Mouse (Mus musculus) embryo, embryonic 9.5 days (tissue): ENCODE results near the gene Grrp1.
"Not testable (repeated sequence)": the region's sequence is repeated elsewhere in the genome, so short reads cannot be mapped to it uniquely, and the experiment has no call there.

ENCODE experiments used
- DNase-seq: peaks from one replicate; pipeline ENCODE4 v3.0.0-alpha.2; 2017; ENCODE audit errors: extremely low spot score

Gene Grrp1

DNA sequence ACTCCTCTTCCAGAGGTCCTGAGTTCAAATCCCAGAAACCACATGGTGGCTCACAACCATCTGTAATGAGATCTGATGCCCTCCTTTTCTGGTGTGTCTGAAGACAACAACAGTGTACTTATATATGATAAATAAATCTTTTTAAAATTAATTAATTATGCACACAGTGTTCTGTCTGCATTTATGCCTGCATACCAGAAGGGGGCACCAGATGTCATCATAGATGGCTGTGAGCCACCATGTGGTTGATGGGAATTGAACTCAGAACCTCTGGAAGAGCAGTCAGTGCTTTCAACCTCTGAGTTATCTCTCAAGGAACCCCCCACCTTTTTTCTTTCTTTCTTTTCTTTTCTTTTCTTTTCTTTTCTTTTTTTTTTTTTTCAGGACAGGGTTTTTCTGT is 15.7 kb upstream of the Grrp1 start:
- not testable (repeated sequence) for DNase-seq

DNA sequence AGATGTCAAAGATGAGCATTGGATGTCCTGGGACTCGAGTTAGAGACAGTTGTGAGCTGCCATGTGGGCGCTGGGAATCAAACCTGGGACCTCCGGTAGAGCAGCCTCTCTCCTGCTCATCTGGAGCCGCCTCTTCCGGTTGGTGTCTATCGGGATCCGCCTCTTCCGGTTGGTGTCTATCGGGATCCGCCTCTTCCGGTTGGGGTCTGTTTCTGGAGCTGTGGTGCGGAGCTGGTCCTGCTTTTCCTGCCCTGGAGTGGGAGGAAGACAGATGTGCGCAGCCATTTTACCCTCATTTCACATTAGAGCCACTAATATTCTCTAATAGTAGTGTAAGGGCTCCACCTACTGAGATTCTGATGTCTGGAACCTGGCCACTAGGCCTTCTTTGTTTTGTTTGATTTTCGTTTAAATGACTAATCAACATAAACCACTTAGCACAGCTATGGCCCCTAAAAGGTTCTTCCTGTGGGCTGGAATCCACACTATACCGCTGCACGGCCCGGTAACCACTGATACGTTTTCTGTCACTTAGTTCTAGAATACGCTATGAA is 14.3 kb upstream of the Grrp1 start:
- no peak for DNase-seq

DNA sequence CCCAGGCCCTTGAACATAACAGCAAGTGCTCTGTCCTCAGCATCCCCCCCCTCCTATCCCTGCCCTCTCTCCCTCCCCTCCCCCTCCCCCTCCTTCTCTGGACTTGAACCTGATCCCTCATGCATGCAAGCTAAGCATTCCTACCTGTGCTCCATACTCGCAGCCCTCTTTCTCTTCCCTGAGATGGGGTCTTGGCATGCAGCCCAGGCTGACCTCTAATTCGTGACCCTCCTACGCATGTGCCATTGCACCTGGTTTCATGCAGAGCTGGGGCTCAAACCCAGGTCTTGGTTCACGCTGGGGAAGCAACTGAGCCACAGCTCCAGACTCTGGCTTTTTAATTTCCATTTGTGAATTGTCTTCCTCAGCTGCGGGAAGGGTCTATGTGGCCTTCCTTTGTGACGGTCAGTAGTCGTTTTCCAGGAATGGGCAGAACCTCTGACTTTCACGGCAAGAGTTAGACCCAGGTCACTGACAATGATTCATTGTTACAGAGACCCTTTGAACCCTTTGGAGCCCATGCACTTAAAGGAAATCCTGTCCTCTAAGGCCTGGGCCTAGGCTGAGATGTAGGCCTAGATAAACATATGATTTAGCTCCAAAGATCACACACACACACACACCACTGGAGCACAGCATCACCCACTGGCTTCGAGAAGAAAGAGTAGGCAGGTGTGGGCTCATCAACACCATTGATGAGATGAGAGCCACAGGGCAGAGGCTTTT is 12.1 kb upstream of the Grrp1 start:
- no peak for DNase-seq

DNA sequence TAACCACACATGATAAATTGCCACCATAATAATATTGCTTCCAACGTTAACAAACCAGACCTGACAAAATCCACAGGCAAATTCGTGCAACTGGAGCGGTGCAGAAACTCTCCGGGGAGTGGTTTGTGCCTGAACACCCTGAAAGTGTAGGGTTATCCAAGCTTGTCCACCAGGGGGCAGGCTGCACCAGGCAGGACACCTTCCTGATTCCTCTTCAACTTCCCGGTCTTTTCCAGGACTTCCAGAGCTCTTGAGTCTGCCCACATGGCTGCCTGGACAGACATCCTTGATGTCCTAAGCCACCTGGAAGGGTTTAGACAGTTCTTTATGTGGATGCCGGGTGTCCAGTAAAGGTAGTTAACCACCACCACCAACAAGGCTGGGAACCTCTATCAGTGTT is 9.3 kb upstream of the Grrp1 start:
- DNase-seq: peak; percentile 55

DNA sequence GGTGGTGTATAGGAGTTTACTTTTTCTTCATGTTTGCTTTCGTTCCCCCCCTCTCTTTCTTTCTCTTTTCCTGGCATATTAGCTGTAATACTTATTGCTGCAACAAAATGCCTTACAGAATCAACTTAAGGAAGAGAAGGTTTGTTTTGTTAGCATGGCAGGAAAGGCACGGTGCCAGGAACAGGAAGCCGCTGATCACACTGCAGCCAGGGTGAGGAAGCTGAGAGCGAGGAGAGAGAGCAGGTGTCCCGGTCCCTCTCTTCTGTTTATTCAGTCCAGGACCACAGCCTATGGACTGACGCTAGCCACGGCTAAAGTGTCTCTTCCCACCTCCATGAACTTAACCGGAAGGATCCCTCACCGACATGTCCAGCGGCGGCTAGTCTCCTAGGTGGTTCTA is 4.4 kb upstream of the Grrp1 start:
- DNase-seq: no peak

DNA sequence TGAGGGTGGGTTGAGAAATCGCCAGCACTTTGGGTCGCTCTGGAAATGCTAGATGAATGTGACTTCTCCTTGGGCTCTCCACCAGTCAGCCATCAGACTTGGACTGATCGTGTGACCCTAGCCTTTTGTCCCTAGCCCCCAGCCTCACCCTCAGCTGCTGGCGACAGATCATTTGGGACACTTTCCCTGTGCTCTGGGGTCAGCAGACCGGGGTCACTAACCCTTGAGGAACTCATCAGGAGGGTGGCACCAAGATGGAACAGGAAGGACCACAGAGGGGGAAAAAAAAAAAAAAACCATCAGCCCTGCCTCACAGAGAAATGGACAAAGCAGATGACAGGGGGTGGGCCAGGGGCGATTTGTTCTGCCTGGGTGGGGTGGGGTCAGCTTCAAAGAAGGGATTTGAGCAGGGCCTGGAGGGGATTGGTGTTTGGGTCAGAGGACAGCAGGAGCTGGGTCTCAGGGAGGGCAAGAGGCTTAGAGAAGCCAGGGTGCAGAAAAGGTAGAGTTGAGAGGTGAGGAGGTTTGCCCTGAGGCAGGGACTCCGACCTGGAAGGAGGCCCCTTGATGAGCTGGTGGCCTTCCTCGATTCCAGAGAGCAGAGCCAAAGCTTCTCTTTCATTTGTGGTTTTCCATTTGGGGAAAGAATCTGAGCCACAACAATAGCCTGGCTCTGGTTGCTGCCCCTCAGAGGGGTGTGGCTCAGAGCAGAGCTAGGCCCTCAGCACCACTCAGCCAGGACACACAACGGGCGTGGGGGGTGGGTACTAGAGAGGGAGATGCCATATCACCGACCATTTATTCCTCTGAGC is 3.5 kb upstream of the Grrp1 start:
- peak; percentile 80 for DNase-seq

DNA sequence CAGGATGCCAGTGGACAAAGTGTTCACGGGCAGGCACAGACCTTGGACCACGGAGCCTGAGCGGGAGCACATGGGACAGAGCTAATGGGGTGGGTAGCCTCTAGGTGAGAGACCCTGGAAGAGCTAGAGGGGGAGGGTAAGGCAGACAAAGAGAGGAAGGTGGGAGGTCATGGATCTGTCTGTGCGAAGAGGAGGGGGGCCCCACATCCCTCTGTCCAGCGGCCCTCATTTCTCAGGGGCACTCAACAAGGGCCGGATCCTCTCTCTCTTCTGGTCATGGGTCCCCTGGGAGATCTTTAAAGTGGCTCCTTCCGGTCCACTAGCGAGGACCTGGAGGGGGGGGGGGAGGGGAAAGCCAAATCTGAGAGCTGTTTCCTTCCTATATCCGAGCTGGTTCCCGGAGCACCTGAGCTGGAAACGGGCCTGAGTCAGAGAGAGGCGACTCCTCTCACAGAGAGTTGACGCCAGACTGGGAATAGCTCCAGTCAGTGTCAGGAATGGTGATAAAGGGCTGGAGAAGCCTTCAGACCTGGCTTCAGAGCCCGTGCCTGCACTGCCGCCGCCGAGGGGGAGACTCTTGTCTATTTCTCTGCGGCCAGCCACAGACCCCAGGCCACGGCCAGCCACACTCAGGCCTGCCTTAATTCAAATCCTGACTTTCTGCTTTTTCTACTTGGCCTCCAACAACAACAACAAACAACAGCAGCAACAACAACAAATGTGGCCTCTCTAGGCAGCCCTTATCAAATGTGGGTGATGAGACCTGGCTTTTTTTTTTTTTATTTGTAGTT is 2.7 kb upstream of the Grrp1 start:
- DNase-seq: peak; percentile 69

DNA sequence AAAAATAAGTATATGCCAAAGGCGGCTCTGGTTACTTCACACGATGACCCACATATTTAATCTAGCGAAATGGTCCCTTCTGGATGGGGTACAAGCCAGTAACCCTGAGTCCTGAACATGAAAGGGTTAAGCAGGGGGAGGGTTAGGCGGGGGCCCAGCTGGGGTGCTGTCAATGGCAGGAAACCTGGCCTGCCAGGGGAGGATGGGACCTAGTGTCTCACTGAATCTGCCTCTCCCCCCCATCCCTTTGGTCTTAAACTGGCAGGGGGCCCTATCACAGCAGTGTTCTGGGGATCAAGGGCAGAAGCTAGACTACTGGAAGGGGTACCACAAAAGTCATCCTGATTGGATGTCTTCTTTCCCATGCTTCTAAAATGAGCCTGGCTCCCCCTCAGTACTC is 1.9 kb upstream of the Grrp1 start:
- peak; percentile 51 for DNase-seq

DNA sequence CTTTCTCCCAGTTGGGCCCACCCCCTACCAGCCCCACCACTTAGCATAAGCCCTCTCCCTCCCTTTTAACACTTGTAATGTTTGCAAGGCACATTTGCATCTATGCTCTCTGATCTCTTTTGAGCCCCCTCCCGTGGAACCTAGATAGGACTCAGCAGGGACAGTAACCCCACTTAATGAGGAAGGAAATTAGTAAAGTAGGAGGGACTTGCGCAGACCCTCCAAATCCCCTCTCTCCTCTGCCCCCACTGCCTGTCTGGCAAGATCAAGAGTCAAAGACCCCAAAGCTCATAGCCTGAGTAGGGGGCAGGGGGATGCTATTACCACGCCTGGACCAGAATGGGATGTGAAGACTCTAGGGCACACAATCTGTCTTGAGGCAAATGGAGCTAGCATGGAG is 929 bp upstream of the Grrp1 start:
- no peak for DNase-seq

DNA sequence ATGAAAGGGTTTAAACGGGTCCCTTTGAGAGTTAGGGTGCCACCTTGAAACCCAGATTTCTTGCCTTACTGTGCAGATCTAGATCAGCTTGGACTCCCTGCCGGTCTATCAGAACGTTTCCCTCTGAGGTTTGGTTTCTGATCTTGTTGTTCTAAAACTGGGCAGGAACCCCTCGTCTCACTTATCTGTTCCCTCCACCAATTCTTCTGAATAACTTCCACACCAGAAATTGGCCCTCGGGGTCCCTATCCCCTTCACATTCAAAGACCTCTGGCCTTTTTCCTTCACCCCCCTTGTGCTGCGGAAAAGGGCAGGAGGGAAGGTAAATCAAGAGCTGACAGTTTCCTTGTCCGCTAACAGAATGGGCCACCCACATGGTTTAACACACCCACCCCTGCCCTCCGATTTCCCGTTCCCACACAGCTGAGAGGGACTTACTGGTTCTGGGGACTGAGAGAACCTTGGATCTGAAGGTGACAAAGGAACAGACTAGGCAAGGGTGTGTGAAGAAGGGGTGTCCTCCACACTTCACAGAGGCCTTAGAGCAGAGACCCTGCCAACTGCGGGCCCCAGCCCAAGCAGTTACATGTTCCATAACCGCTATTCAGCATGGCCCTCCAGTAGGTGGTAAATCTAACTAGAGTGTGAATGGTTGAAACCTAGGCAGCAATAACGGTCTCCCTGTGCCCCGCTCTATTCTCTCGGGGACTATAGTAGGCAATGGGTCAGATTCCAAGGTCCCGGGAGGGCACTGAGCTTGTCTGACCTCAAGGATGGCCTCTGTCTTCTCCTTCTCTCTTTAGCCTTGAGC is 790 bp downstream of the Grrp1 start:
- peak; percentile 67 for DNase-seq

DNA sequence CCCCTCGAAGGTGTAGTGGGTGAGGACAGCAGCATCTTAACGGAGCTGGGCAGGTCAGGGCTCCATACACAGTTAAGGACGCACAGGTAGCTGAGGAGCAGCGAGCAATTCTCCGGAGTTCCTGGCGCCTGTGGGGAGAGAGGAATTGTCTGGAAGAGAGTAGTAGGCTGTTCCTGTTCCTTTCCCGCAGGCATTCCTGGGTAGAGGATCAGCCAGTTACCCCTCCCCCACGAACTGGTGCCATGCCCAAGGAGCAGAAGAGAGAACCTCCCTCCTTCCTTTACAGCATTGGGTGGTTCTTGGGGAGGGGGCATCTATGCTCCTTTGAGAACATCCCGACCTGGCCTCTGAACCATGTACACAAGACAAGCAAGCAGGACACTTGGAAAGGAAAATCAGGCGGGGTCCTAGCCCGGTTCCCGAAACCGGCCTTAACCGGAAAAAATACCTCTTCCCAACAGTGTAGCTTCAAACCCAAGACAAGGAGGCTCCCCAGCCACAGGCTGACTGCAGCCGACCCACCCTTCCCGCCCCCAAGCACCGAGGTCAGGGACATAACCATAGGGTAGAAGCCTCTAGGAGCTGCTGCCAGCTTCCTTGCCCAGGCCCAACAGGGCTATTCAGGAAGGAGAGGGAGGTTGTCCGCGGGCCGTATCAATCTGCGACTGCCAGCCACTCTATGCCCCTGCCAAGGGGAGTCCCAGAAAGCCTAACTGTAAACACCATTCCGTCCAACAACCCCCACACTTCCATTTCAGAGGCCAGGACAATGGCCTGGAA is 1.6 kb downstream of the Grrp1 start:
- DNase-seq: peak; percentile 61

DNA sequence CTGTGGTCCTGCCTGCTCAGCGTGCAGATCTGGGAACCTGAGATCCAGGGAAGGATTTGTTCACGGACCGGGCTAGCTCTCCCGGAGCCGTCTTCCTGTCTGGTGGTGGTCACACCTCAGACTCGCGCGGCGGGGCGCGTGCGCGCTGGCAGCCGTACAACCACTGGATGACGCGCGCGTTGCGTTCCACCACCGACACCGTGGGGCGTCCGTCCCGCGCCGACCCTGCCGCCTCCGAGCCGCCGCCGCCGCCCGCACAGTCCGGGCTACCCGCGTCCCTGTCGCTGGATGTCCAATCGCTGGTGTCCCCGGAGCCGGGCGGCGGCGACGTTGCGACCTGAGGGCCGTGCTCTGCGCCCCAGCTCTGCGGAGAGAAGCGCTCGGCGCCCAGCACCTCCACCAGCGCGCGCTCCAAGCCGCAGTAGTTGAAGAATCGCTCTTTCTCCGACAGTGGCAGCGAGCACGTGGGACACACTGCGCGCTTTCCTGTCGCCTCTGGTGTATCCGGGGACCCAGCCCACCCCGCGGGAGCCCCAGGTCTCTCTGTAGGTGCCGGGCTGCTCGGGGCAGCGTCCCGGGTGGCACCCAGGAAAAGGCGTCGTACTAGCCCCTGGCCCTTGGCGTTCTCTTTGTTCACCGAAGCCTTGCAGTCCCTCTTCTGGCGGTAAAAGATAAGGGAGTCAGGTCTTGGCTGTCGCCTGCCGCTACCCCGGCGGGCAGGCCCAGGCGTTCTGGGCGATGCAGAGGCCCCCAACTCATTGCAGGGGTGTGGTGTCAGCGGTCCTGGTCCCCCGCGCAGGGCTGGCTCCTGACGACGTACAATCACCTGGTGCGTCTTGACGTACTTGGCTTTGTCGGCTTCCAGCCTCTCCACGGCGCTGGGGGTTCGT is 2.4 kb downstream of the Grrp1 start:
- peak; percentile 72 for DNase-seq

DNA sequence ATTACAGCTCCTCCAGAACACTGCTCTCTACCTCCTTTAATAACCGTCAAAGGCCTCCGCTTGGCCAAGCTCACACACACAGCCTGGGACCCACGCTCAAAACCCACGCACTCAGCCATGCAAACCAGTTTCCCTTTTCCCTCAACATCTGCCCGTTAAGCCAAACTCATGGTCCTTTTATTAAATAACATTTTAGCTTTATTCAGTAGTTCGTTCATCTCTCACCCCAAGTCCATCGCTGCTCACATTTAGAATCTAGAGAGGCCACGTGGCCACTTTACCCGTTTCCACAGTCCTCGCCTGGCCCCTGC is 3.0 kb downstream of the Grrp1 start:
- peak; percentile 68 for DNase-seq

DNA sequence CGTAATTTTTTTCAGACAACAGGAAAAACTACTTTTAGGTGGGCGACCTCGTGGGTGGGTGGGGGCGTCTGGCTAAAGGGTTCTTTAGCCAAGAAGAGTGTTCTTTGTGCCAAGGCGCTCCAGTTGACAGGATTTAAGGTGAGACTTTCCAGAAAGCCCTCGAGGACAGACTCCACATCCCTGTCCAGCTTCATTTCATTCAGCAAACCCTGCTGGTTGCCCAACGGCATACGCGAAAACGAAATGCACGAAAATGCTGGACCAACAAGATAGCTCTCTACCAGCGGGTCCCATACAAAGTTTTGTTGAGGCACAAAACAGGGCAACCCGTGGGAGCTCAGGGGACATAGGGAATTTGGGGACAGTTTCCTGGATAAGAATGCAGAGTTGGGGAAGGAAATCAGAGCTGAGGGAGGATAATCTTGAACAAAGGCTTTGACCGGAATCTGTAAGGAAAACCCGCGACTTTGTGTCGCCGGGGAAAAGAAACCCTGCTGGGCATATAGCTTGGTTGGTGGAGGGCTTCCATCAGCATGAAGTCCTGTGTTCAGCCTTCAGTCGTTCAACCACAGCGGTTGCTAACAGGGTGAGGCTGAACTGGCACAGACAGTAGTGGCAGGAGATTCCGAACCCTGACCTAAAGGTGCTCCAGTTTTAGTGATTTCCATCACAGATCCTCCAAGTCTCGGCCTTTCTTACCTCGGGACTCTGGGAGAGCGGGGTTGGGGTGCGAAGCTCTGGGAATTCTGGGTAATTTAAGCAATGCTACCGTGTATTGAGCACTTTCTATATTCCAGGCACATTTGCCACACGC is 3.6 kb downstream of the Grrp1 start:
- peak; percentile 53 for DNase-seq

DNA sequence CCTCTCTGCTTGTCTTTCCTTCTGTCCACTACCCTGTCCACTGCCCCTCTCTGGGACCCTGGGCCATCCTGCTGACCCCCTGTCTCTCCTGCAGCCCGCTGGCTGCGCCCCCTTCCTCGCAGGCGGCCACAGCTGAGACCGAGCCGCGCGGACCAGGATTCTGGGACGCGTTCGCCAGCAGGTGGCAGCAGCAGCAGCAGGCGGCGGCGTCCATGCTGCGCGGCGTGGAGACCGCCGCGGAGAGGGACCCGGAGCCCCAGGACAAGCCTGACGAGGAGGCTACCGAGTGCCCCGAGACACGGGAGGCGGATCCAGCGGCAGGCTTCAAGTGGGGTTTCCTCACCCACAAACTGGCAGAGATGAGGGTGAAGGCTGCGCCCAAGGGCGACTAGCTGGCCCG is 4.3 kb downstream of the Grrp1 start:
- DNase-seq: peak; percentile 84

DNA sequence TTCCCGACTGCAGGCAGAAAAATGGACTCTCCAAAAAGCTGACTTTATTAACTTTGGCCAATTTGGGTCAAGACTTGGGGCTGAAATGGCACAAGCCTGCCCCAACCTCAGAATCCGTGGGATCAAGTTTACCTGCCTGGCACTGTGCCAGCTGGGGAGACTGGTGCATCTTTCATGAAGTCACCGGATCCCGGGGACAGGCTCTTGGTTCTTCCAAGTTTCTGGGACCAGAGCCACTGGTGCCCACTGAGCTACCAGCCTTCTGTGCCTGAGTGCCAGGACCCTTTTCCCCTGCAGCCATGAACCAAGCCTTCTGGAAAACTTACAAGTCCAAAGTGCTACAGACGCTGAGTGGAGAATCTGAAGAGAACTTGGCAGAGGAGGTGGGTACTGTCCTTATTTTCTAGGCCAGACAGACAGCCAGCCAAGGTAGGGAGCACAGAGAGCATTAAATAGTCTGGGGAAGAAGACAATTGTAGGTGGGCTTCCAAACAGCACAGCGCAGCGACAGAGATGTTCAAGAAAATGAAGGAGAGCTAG is 7.1 kb downstream of the Grrp1 start, which contains the start of gene Gm30191:
Gene Gm30191 (plus strand): TSS at position 217 of the 540 bp plus-strand sequence.
- DNase-seq: no peak

DNA sequence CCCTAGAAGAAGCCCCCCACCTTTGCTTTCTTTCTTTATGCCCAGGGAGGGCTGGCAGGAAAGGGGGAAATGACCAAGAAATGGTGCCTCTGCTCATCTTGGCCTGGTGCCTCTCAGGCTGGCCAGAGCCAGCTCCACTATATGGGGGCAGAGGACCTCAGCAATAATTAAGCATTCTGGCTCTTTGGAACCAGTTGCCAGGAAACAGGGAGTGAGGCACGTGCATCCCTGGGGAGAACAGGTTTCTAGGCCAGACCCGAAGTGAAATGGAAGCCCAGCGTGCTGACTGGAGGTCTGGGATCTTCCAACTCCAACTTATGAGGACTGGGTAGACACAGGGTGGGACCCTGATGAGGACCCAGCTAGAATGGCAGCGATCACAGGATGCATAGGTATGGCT is 7.7 kb downstream of the Grrp1 start:
- DNase-seq: no peak

DNA sequence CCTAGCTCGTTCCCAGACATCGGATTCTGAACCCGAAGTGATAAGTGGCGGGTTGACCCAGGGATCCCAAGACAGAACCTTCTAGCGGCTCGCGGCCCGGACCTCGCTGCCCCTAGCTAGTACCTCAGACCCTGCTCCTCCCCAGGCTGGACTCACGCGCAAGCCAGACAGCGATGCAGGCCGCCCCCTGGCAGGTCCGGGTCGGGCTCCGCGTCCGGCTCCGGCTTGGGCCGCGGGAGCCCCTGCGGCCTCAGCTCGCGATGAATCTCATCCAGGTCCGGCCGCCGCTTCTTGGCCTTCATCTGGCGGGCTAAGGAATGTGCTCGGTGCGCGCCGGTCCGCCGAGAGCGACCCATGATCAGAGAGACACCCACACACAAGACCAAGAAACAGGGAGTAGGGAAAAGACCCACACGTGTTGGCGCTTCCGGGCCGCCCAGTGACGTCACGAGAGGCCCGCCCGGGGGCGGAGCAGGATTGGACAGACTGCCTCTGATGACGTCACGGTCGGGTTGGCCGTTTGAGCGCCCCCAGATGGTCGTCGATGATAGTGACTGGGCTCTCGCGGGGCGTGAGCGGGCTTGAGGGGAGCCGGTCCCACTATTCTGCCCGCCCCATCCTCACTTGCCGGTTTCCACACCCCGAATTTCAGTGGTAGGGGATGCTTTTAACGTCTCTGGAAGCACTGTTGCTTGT is 8.6 kb downstream of the Grrp1 start, which contains the start of gene Zfp593:
Gene Zfp593 (minus strand): TSS at position 445 of the 696 bp plus-strand sequence.
- DNase-seq: peak; percentile 97
